Mouse (Mus musculus): ENCODE results near the gene Ythdf1. TPM values are rescaled to one million over a fixed set of nuclear protein-coding genes. Genes with fewer than 3 reads are reported as not detected.

Gene Ythdf1
- polyA plus RNA-seq, 2 experiments from 2014 or later = 9.5 to 12.2 TPM

- no peak for ATAC-seq
These were observed 15.1 kb downstream of the Ythdf1 start for GRCm38 (mm10) chr2:180905556-180906221.

GRCm38 (mm10) chr2:180904435-180905208 is 16.1 kb downstream of the Ythdf1 start:
- ATAC-seq = no peak

- no peak for ATAC-seq
These were observed 18.7 kb downstream of the Ythdf1 start for GRCm38 (mm10) chr2:180902086-180902485.

GRCm38 (mm10) chr2:180897857-180898256 is 22.9 kb downstream of the Ythdf1 start:
- no peak for ATAC-seq

GRCm38 (mm10) chr2:180896819-180897625 is 23.7 kb downstream of the Ythdf1 start:
- ATAC-seq = no peak

GRCm38 (mm10) chr2:180895837-180896525 is 24.8 kb downstream of the Ythdf1 start:
- no peak for ATAC-seq

GRCm38 (mm10) chr2:180895321-180895720 is 25.4 kb downstream of the Ythdf1 start:
- no peak for ATAC-seq

GRCm38 (mm10) chr2:180894734-180895133 is 26.0 kb downstream of the Ythdf1 start:
- ATAC-seq = peak; percentile 65

- no peak for ATAC-seq
These were observed 26.6 kb downstream of the Ythdf1 start for GRCm38 (mm10) chr2:180894029-180894623.

GRCm38 (mm10) chr2:180893537-180894028 is 27.2 kb downstream of the Ythdf1 start:
- no peak for ATAC-seq

GRCm38 (mm10) chr2:180892841-180893521 is 27.8 kb downstream of the Ythdf1 start:
- ATAC-seq = no peak

GRCm38 (mm10) chr2:180891835-180892323 is 28.9 kb downstream of the Ythdf1 start:
- ATAC-seq = no peak

GRCm38 (mm10) chr2:180891075-180891834 is 29.5 kb downstream of the Ythdf1 start:
- ATAC-seq = no peak

GRCm38 (mm10) chr2:180890422-180891074 is 30.2 kb downstream of the Ythdf1 start:
- no peak for ATAC-seq

- ATAC-seq = no peak
These were observed 30.8 kb downstream of the Ythdf1 start for GRCm38 (mm10) chr2:180889921-180890280.

- ATAC-seq = no peak
These were observed 31.4 kb downstream of the Ythdf1 start for GRCm38 (mm10) chr2:180889271-180889920.

- no peak for ATAC-seq
These were observed 35.5 kb downstream of the Ythdf1 start for GRCm38 (mm10) chr2:180885270-180885669.

- no peak for ATAC-seq
These were observed 39.5 kb downstream of the Ythdf1 start for GRCm38 (mm10) chr2:180881281-180881680.

- no peak for ATAC-seq
These were observed 41.2 kb downstream of the Ythdf1 start for GRCm38 (mm10) chr2:180879365-180880067.

Data from activated CD4-positive, CD25-positive, alpha-beta regulatory T cell, adult 4 months (primary cell).